Mouse (Mus musculus) layer of hippocampus, adult 9-11 months (tissue): ENCODE data around the gene Skor1.

Experiments used
- DNase-seq: peaks from one replicate; pipeline ENCODE4 v3.0.0; 2022

Skor1 gene

GRCm38 (mm10) chr9:63147786-63148409 lies 863 bp downstream of the Skor1 start:
- DNase-seq = no peak

GRCm38 (mm10) chr9:63147296-63147695 lies 1.5 kb downstream of the Skor1 start:
- no peak for DNase-seq

GRCm38 (mm10) chr9:63146856-63147274 lies 1.9 kb downstream of the Skor1 start:
- no peak for DNase-seq

- no peak for DNase-seq
Measured at GRCm38 (mm10) chr9:63146126-63146855, 2.5 kb downstream of the Skor1 start.

GRCm38 (mm10) chr9:63145249-63146125 lies 3.3 kb downstream of the Skor1 start:
- no peak for DNase-seq

GRCm38 (mm10) chr9:63144502-63145248 lies 4.1 kb downstream of the Skor1 start:
- no peak for DNase-seq

- DNase-seq = no peak
Measured at GRCm38 (mm10) chr9:63143641-63144501, 4.9 kb downstream of the Skor1 start.

- no peak for DNase-seq
Measured at GRCm38 (mm10) chr9:63143227-63143626, 5.5 kb downstream of the Skor1 start.

GRCm38 (mm10) chr9:63142335-63143036 lies 6.3 kb downstream of the Skor1 start:
- no peak for DNase-seq

- DNase-seq = no peak
Measured at GRCm38 (mm10) chr9:63141641-63142334, 7.0 kb downstream of the Skor1 start.

- DNase-seq = no peak
Measured at GRCm38 (mm10) chr9:63140211-63140610, 8.6 kb downstream of the Skor1 start.

- DNase-seq = no peak
Measured at GRCm38 (mm10) chr9:63139661-63140060, 9.1 kb downstream of the Skor1 start.

- DNase-seq = no peak
Measured at GRCm38 (mm10) chr9:63138481-63138967, 10.2 kb downstream of the Skor1 start.

GRCm38 (mm10) chr9:63137615-63137915 lies 11.2 kb downstream of the Skor1 start:
- DNase-seq = no peak

- no peak for DNase-seq
Measured at GRCm38 (mm10) chr9:63136756-63137614, 11.8 kb downstream of the Skor1 start.

- DNase-seq = no peak
Measured at GRCm38 (mm10) chr9:63136241-63136640, 12.5 kb downstream of the Skor1 start.

GRCm38 (mm10) chr9:63135801-63136200 lies 13.0 kb downstream of the Skor1 start:
- no peak for DNase-seq

GRCm38 (mm10) chr9:63135356-63135755 lies 13.4 kb downstream of the Skor1 start:
- no peak for DNase-seq

GRCm38 (mm10) chr9:63133659-63134058 lies 15.1 kb downstream of the Skor1 start:
- DNase-seq = no peak
